Mouse (Mus musculus): ENCODE data around the gene Ccdc188.
"Not testable (repeated sequence)": the region's sequence is repeated elsewhere in the genome, so short reads cannot be mapped to it uniquely, and the experiment has no call there.

Gene Ccdc188

DNA sequence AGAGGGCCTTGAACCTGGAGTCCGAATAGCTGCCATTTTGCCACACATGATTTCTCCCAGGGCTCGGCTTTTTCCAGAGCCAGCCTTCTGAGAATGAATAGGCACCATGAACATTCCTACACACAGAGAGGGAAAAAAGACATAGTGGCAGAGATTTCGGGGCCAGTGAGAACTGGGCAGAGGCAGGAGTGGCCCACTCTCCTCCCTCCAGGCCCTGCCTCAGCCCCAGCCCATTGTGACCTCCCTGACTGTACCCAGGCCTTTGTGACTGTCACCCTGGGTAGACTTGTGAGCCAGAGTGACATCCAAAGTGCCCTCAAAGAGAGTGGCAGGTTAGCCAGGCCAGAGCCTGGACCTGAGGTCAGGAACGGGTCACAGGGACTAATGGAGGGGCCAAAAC lies at the start of gene Ccdc188:
Gene Ccdc188 (plus strand): TSS at position 301 of the 400 bp plus-strand sequence.
- DNase-seq (ENCODE audit: low spot score in 2 of 2): no peak

DNA sequence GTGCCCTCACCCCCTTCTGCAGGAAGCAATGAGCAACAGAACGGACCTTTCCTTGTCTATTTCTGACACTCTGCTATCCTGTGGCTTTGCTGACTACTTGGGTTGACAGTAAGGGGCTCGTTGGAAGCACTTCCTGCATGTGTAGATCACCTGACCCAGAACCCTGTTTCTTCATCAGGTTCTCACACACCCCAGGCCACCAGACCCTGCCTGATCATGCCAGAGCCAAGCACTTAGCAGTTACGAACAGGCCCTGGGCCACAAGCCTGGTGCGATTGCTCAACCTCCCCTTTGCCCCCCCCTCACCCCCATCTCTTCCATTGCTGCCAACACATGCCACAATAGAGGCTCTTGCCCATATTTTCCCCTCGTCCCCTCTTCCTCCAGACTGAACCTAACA lies 48.5 kb upstream of the Ccdc188 start:
- no peak for DNase-seq (ENCODE audit: low spot score in 2 of 2)

DNA sequence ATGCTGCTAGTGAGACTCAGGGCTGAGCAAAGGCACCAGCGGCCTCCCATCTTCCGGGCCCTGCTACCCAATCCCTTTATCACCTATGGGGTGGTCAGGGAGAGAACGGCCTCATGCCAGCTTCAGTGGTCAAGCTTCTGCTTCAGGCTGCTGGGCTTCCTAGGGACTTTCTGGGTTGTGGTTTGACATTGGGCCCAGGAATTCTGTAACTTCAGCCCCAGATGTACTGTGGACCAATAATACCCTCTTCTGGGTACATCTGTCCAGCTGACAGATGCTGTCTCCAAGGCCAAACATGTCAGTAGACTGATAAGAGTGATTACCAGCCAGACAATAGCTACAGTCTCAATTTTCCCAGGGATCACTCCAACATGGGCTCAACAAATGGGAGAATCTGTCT lies 47.9 kb upstream of the Ccdc188 start:
- no peak for DNase-seq (ENCODE audit: low spot score in 2 of 2)

DNA sequence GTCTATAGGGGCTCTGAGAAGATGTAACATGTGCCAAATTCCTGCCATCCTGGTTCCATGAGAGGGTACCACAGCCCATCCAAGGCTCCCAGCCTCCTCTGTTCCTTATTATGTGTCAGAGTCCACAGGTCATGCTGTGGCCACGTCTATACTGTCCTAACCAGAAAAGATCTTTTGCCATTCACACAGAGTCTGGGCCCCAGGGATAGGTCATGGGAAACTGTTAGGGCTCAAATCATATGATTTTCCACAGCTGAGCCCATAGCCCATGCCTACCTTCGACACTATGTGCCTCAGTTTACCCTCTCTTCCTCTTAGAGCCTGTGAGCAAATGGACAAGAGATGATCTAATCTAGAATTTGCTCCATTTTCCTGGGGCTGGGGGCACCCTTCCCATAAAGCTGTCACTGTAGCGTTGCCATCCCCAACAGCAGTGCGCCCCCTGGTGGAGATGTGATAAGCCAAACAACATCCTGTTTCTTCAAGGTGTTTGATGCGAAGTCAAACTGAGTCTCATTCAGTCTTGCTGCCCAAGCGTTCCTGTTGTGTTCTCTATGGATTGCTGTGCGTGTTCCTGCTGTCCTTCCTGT lies 45.3 kb upstream of the Ccdc188 start:
- peak; percentile 42 to 57 for DNase-seq (ENCODE audit: low spot score in 2 of 2)

DNA sequence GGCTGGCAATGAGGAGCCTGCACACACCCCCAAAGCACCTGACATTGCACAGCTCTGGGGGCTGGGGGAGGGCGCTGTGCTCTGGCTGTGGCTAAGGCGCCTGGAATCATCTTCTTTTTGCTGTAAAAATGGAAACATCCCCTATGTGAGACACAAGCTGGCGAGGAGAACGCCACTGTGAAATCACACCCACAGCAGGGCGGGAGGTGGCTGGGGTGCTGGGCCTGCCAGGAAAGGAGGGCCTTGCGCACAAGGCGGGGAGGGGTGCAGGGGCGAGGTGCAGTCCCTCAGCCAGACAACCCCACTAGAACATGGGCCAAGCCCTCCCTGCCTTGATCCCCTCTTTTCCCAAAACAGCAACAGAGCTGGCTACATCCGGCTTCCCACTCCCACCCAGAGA lies 44.4 kb upstream of the Ccdc188 start:
- DNase-seq (ENCODE audit: low spot score in 2 of 2): no peak

DNA sequence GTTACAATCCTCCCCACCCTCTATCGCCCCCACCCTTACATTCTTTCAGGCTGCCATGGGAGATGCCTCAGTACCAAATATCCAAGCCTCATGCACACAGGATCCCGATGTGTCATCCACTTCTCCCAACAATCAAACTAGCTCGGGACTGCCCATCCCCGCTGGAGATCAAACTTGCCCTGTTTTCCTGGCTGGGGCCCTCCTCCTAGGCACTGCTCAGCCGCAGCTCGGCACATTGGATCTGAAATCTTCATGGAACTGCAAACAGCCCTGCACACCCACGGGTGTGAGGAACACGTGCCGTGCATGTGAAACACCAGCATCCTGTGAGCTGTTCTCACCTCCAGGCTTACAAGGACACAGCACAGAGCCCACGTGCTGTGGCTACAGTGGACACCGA lies 43.9 kb upstream of the Ccdc188 start:
- no peak for DNase-seq (ENCODE audit: low spot score in 2 of 2)

DNA sequence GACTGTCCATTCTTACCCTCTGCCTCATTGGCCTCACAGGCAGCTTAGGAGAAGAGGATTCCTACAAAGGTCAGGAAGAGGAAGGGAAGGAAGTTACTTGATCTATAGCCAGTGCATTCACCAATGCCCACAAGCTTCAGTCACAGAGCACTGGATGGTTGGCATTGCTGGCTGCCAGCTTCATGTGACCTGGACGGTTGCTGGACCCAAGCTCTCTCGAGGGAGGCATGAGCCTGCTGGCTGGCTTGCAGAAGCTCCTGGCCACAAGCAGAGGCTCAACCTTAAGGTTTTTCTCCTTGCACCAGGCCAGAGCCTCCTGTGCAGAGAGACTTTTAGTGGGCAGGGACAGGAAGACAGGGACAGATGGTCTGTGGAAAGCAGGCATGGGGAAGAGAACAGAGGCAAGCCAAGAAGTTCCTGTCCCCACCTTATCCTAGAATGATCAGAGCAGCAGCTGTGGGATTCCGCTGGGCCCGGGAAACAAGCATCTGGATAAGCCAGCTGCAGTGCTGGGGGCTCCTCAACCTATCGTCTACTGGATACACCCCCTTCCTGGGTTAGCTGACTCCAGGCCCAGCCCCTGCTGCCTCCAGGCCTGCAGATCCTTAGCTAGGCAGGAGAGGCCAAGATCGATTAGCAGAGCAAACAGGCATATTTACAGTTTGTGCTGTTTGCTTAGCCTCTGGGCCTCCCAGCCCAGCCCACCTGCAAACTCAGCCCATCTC lies 41.7 kb upstream of the Ccdc188 start:
- no peak for DNase-seq (ENCODE audit: low spot score in 2 of 2)

DNA sequence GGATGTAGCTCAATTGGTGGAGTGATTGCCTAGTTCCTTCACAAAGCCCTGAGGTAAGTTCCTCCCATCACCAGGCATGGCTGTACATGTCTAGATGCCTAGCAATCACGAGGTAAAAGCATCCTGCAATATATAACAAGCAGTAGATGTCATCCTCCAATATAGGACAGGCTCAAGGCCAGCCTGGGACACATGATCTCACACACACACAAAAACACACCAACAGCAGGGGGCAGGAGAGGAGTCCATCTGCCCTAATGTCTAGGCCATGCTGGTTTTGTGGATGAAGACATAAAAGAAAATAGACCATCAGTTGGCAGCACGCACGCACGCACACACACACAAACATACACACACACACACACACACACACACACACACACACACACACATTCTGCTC lies 40.9 kb upstream of the Ccdc188 start:
- DNase-seq (ENCODE audit: low spot score in 2 of 2): no peak

DNA sequence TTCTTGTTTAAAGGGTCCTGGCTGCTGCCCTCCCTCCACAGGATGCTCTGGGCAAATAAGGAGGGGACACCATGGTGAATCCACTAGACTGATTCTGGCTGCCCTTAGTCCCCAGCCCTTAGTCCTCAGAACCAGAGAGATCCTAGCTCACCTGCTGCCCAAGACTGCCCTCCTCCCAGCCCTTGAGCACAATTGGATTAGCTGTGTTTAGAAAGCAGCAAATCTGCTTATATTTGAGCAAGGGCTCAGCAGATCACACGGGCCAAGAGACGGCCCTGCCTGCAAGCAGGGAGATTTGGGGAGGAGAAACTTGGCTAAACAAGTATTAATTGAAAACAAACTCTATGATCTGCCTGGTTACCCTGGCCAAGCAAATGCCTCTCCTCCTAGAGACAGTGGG lies 38.1 kb upstream of the Ccdc188 start:
- DNase-seq (ENCODE audit: low spot score in 2 of 2): no peak

DNA sequence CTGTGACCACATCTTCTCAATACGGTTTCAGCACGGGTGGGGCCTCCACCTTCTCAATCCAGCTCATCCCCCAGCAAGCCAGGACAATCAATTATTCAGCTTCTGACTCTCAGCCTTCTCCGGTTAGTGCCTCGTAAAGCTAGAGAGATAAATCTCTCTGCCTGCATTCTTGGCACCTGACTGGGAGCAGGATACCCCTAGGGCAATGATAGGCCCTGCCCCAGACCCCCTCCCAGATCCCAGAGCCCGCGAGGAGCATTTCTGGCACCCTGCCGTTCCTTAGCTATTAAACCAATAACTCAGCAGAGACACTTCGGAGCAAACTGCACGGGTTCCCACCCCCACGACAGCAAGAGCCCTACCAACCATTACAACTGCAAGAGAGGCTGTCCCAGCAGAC lies 36.3 kb upstream of the Ccdc188 start:
- DNase-seq (ENCODE audit: low spot score in 2 of 2): no peak

DNA sequence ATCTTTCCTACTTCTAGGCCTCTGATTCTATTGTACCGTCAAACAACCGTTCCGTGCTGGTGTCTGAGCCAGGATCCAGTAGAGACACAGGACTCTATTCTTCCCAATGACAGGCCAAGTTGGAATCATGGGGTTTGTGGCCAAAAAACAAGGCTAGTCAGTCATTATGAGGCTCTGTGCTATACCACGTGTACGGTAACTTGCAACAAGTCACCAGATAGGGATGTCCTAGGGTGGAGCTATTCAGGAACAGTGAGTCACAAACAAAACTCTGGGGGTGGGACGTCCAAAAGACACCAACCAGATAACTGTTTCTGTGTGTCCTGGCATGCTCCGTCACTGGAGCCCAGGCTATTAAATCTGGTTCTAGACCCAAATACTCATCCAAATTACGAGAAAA lies 34.9 kb upstream of the Ccdc188 start:
- no peak for DNase-seq (ENCODE audit: low spot score in 2 of 2)

DNA sequence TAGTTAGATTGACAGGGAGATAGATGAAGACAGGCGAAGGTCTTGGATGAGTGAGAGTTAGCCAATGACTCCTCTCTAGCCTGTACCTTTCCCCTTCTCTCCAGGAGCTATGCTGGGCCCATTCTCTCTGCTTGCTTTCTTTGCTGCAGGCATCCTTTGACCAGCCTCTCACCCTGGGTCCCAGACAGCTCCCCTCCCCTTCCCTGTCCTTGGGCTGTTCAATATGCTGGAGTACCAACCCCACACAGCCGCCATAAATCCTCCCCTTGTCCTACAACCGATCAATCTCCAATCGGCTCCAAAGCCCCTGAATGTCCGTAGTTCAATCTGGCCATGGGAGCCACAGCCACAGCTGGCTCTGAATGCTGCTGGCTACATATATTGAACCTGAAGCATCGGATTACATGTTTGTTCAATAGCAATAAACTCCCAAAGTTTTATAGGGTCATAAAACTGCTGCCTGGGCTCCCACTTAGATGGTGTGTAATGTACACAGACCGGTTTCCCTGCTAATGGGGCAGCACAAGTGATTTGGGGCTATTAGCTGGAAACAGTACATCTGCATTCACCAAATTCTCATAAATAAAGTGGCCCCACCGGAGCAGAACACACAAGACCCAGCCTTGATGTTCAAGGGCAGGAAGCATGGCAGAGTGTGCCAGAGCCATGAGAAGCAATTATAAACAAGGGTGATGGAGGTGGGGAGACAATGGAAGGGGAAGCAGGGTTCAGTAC lies 31.8 kb upstream of the Ccdc188 start:
- no peak for DNase-seq (ENCODE audit: low spot score in 2 of 2)

DNA sequence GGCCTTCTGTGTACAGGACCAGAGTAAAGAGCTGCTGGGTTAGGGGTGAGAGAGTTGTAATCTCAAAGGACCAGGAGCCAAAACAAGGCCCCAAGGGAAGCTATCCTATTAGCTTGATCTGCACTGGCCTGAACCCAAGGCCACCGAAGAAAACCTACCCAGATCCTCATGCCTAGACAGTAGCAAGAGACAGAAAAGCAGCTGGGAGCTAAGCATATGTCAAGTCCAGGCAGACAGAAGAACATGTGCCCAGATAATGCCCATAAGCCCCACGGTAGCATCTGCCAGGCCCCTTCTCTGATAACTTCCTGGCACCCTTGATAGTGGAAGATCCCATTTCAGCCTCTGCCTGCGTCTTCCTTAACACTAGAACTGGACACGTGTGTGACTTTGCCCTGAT lies 30.9 kb upstream of the Ccdc188 start:
- DNase-seq (ENCODE audit: low spot score in 2 of 2): no peak

DNA sequence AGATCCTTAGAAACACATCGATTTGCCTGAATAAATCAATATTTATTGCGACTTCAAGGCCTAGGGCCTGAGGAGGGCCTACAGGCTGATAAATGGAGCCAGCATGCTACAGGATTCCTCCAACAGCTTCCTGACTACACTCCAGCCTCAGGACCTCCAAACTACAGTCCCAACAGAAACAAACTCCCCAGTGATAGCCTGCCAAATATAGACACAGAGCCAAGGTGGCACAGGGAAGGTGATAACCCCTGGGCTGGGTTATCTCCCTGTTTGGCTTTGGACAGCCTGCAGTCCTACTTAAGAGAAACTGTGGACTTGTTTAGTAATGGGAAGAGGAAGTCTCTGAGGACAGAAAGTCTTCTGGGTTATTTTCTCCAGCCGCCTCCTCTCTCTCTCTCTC lies 30.5 kb upstream of the Ccdc188 start:
- DNase-seq (ENCODE audit: low spot score in 2 of 2): no peak

DNA sequence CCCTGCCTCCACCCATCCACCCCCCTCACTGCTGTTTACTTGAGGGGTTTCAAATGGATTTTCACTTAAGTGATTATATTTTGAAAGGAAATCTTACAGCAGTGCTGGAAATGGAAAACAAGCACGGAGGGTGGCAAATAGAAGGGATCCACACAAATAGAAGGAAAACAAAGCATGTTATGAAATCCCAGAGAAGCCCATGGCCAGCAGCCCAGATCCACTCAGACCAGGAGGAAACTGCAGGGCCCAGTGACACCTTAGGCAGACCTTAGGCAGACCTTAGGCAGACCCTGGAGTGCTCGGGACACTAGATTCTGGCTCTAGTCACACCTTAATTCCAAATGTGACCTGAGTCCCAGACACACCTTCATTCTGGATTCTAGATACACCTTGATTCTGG lies 26.7 kb upstream of the Ccdc188 start:
- no peak for DNase-seq (ENCODE audit: low spot score in 2 of 2)

DNA sequence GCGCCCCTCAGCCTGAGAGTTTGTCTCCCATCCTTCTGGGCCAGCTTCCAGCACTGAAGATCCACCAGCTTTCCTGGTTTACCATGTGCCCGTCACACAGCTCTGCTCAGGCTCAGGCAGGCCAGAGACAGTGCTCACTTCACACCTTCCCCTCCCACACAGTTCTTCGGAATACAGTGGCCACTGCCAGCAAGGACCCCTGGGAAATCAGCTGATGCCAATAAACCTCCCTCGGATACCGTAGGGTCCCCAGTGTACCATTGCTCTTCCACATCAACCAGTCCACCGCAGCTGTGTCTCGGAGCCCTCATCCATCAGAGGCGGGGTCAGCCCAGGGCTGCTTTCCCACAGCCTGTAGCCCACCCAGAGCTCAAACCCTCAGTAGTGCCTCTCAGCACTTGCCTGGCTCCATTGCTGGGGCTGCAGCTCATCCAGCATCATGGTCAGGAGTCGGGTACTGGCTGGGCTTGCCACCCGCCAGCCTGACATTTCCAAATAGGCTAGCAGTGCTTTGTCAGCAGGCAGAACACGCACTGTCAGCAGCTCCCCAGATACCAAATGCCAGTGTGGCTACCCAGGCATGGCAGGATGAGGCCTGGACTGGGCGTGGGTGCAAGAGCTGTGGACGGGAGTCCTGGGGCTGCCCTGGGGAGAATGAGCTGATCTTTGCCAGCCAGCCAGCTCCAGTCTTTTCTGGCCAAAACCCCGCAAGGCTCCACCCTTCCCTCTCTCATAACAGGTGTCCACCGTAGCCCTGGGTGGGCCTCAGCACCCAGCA lies 23.3 kb upstream of the Ccdc188 start:
- DNase-seq (ENCODE audit: low spot score in 2 of 2): no peak

DNA sequence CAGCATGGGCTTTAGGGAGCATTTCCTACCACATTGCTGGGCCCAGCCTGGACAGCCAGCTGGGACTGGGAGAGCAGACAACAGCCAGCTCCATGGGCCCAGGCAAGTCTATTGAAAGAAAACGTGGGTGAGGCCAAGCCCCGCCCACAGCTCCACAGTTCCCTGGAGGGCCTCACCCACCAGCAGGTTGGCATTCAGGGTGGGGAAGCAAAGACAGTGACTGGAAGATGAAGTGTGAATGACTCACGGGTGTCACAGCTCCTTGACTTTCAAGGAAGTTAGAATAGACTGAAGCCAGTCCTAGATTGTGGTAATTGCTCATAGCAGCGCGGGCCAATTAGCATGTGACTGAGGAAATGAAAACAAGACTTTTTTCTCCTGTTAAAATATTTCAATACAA lies 22.6 kb upstream of the Ccdc188 start:
- DNase-seq (ENCODE audit: low spot score in 2 of 2): peak in 1 of 2 experiments; percentile 7

DNA sequence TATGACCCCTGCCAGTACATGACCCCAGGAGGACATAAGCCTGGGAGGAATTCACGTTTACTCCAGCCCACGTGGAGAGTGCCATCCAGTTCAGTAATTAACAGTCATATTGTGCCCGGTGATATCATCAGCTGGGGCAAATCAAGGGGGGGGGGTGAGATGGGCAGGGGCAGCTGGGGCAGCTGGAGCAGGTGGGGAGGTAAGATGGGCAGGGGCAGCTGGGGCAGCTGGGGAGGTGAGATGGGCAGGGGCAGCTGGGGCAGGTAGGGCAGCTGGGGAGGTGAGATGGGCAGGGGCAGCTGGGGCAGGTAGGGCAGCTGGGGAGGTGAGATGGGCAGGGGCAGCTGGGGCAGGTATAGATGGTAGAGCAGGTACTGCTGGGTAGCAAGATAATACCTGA lies 22.1 kb upstream of the Ccdc188 start:
- not testable (repeated sequence) for DNase-seq (ENCODE audit: low spot score in 2 of 2)

DNA sequence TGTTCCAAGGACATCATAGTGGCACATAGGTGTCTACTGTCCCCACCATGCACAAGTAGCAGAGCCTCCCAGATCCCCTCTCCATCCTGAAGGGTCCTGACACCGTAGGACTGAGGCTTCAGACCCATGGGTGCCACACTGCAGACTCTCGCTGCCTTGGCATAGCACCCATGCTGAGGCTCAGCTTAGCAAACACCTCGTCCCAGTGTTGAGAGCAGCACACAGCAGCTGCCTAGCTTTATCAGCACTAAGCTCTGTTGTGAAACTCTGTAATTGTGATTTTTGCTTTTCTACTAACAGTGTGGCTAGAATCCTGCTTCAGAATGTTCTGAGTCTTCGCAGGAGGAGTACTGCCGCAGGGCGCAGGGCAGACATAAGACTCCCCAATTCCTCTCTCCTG lies 19.8 kb upstream of the Ccdc188 start:
- no peak for DNase-seq (ENCODE audit: low spot score in 2 of 2)

DNA sequence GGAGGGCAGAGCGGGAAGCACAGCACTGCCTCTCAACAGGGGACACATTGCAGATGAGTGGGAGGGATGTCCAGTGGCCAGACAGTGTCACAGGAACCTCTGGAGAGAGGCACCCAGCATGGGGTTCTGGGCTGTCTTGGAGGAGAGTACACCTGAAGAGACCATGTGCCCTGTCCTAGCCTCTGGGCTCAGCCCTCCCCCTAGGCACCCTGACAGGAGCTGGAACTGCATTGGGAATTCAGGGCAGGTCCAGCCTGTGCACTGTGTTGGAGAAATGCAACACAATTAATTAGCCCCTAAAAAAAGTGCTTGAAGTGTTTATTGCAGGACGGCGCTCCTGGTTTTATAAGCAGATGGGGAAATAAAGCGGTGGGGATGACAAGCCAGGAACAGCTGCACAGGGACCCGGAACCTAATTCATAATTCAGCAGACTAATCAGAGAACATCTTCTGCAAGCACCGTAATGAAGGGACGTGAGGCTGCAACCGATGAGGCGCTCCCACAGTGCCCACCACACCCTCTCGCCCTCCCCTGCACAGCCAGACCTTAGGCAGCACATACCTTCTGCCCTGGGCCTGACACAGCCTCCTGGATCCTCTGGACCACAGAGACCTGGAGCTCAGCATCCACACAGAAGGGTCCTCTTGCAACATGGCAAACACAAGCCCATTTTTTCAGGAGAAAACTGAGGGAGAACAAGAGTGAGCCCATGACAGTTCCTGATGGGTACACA lies 19.1 kb upstream of the Ccdc188 start:
- no peak for DNase-seq (ENCODE audit: low spot score in 2 of 2)

DNA sequence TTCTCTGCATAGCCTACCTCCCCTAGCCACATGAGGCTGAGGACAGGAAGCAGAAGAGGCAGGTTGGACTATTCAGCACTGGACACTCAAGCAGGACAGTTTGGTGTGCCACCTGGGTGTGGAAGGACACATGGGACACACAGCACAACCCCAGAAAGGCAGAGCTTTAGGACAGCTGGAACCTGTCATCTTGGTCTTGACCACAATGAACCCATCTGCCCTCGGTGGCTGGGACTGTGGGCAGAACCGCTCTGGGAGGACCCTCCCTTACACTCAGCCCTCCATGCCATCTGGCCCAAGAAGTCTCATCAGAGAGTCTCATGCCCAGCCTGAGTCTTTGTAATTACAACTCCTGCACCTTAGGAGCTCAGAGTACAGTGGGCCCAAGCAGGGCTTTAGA lies 17.6 kb upstream of the Ccdc188 start:
- DNase-seq (ENCODE audit: low spot score in 2 of 2): no peak

DNA sequence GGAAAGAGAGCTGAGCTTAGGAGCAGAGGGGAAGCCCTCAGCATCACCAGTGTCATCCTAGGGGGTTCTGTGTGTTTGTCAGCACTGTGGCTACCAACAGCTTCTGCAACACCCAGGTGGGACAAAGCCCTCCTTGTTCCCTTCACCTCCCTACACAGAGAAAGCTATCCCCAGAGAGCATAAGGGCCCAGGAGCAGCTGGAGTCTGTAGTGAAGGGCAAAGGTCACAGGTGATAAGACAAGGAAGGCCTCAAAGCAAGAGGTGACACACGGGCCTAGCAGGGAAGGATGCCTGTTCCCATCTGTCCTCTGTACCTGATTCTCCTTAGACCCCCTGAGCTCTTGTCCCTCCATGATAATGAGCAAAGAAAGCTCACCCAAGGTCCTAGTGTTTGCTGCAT lies 16.1 kb upstream of the Ccdc188 start:
- no peak for DNase-seq (ENCODE audit: low spot score in 2 of 2)
